Mouse (Mus musculus) spleen, adult 12 weeks (tissue): ENCODE data around the gene Lrif1.
"Not testable (repeated sequence)": the region's sequence is repeated elsewhere in the genome, so short reads cannot be mapped to it uniquely, and the experiment has no call there.

ENCODE experiments used
- DNase-seq: peaks from one replicate; pipeline ENCODE4 v3.0.0; 2022; ENCODE audit warnings: low spot score

Gene Lrif1

DNA sequence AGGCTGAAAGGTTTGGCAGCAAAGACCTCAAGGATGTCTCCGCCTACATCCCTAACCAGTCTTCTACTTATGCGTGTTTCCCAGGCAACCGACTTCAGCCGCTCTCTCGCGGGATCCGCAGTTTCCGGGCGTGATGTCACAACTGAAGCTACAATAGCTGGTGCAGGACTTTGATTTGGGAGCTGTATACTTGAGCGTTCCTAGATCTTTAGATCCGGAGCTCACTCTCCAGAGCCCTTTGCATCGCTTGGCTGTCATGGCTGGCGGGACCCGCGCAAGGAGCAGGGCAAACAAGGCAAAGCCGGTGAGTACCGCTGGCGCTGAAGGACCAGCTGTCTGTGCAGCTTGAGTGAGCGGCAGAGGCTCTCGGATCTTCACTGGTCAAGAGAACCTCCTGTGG, at the start of gene Lrif1:
Gene Lrif1, plus strand, starts transcription at position 158 of the 400 bp plus-strand sequence.
- DNase-seq: peak; percentile 49

DNA sequence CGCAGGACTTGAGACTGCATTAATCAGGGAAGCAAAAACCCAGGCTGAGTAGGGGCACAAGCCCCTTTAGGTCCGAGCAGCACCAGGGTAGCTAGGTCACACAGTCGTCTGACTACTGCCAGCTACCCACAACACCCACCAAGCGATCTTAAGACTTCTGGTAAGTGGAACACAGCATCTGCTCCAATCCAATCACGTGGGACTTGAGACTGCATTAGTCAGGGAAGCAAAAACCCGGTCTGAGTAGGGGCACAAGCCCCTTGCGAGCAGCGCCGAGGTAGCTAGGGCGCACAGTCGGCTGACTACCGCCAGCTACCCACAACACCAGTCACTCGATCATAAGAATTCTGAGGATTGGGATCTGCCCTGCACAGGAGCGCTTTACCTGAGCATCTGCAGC, 12.0 kb upstream of the Lrif1 start:
- not testable (repeated sequence) for DNase-seq

DNA sequence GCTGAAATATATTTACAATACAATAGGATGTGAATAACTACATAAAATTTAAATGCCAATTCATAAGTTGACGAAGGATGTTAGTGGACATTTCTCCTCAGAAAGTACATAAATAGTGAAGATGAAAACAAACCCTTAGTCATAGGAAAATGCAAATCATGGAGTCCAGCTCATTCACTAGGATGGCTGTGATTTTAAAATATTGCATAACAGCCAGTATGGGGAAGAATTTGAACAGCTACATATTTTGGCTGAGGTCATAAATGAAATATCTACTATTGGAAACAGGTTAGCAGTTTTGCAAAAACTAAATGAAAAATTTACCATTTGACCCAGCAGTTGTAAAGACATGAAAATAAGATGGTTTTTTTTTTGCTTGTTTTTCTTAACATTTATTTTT, 594 bp downstream of the Lrif1 start:
- DNase-seq: no peak

DNA sequence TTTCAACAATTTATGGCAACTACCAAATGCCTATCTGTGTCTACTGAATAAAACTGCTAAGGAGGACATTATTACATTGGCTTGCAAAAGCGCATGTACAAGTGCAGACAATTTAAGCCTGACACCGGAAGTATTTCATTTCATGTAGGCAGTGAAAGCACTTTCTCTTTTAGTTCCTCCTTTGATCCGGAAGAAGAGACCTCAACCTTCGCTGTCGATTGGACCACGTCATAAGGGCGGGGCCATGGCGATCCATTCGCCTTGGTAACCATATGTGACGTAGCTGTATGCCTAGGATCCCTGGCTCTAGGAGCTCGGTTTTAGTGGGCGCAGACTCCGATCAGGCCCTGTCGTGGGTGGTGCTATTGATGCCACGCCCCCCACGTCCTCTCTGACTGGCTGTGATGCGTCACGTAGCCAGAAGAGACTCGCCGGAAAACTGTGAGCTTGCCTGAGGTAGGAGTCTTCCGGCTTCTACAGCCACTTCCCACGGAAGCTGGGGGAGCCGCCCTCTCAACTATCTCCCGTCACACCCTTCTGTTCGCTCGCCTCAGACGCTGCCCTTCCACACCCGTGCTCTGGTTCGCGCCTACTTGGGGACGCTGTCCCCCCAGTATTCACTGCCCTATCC, 36.7 kb downstream of the Lrif1 start:
- DNase-seq: peak; percentile 87

DNA sequence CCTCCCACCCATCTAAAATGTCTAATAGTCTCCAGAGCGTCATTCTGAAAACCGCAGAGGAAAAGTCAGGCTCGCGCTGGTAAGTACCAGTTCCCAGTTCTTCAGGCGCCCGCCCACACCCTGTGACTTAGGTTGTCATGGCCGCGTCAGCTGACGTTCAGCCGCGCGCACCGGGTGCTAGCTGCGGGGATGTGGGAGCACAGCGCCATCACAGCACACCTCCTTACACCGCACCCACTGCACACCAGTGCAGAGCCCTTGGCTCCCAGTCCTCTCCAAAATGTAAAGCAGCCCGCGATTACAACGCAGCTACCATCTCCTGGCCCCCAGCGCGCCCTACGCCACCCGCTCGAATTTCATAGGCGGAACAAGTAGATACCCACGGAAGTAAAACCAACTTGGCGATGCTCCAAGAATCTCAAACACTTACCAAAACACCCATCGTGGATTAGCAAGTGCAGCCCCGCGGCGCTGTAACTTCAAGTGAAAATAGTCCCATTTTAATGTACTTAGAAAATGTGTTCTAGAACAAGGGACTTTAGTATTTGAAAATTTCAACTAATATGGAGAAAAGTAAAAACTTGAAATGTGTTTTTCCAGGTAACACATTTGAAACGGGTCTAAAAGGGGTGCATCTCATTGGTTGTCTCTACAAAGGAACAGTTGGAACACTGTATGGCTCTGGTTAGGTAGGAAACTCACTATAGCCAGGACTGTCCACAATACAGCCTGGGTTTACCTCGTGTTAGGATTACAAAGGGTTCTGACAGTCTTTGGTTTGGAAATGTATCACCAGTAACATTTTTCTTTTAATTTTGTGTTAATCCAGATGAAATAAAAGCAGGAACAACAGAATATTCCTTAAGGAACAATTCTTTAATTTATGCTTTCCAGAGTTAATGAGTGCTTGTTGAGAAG, 37.5 kb downstream of the Lrif1 start:
- DNase-seq: peak; percentile 81

DNA sequence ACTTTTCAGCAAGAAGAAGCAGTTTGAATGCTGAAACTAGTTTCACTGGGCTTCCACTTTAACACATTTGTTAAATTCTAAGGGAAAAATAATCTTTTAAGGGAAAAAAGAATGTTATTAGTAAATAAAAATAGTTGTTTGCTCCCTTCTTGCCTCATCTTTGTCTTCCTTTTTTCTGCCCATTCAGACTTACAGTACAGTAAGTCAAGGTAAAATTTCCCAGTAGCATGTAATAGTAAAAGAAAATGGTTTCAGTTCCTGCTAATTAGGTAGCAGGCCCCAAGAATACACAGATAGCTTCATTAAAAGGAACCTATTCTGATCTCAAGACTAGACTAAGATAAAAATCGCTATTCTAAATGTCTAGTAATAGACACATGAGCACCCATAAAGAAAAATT, 71.1 kb downstream of the Lrif1 start:
- DNase-seq: no peak

DNA sequence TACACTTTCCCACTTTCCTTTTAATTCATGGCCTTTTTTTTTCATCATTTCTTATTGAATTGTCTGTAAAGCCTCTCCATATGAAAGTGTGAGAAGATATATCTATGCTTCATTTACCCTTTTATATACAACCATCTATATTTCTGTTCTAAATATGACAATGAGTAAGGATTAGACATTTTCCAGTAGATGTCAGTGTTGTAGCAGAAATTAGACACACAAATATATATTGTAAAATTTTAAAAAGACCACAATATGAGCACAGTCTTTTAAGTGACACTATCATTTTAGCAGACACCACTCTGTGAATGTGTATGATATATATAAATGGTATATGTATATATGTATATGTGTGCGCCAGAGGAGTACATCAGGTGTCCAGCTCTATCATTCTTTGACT, 87.0 kb downstream of the Lrif1 start:
- no peak for DNase-seq

DNA sequence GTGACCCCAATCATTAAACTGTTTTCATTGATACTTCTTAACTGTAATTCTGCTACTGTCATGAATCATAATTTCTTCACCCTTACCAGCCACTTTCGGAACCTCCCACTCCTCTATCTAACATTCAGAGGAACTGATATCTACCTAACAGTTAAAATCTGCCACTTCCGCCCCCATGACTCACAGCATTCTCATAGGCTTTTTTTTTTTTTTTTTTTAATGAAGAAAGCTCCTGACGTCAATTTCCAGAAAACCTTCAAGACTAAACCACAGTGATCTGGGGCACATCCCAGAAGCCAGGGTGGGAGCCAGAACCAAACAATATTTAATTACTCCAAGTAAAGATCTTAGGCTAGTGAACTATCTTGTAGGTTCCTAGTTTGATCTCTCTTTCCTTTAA, 100.3 kb downstream of the Lrif1 start:
- no peak for DNase-seq
